Mouse (Mus musculus): ENCODE results near the gene Gata3.

DNA sequence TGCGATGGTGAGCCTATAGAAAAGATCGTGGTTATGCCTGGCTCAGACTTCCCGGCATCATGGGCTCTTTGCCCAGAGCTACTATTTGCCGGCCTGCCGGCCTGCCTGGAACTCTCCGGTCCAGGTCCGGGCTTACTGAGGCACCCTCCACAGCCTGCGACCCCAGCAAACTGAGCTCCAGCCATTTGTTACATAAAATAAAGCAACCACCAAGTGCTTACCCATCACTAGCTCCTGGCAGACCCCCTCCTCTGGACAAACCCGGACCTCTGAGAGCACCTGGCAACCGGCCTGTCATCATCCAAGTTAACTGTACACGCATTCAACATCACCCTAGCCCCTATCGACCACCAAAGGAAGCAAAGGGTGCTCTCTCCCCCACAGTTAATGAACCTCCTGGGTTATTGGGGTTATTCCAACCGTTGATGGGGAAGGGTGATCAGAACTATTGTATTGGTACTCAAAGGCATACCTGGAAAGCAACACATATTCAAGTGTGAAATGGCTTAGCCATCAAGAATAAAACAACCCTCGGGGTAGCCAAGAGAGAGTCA is 4.5 kb downstream of the Gata3 start:
- no peak for TF ChIP-seq CTCF (IDR thresholded peaks at IDR 0.05; ENCODE audit: borderline replicate concordance, insufficient read depth, low read depth, low read length)
- no peak for TF ChIP-seq POLR2A (IDR thresholded peaks at IDR 0.05; ENCODE audit: borderline replicate concordance, insufficient read depth, low read length)

Measured in cerebellum, adult 2 months (tissue).